Mouse (Mus musculus) mouse trophoblast stem cell (cell line): Measurements from ENCODE around the gene Scarb1.

Experiments used
- in situ Hi-C, 2 experiments: fragments of 300-500 bp; cut with MseI, MboI; formaldehyde crosslinking; loops; 2 replicates in 1 of 2; 3 replicates in 1 of 2; pipeline ENCODE4 v1.15.1; 2025

Scarb1 gene

DNA sequence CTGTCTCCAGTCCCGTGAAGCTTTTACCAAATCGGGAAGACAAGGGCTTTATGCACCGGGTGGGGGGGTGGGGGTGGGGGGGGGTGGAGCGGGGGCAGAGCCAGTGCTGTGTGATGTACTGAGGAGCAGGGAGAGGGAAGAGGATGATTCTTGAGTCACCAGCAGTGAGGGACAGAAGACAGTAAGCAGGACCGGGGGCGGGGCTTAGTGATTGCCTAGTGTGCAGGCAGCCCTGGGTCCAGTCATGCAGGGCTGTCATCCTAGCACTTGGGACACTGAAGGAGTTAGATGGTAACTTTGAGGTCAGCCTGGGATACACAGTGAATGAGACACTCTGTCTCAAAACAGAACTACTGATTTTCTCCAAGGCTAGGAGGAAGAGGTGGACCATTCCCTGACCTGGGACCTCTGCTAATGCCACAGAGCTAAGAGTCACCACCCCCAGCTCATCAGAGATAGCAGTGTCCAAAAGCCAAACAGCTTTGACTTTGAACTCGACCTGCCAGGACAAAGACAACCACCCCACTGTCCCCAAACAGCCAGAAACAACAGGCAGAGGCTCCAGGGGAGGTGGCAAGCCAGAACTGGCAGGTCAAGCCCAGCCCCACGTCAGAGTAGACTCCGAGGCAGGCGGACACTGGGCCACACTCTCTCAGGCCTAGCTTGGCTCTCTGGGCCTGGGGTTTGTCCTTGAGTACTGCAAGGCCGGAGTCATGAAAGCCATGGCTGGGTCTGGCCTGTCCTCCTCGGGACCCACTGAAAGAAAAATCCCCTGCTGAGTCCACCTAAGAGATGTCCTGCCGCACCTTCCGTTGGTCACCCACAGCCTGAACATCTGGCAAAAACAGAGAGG is 35.4 kb downstream of the Scarb1 start:
- in situ Hi-C loops = no loop called here

- in situ Hi-C loops = no loop called here
These were observed 36.5 kb downstream of the Scarb1 start for GRCm38 (mm10) chr5:125304245-125304856.

GRCm38 (mm10) chr5:125303055-125303454 is 37.8 kb downstream of the Scarb1 start:
- in situ Hi-C loops = no loop called here

DNA sequence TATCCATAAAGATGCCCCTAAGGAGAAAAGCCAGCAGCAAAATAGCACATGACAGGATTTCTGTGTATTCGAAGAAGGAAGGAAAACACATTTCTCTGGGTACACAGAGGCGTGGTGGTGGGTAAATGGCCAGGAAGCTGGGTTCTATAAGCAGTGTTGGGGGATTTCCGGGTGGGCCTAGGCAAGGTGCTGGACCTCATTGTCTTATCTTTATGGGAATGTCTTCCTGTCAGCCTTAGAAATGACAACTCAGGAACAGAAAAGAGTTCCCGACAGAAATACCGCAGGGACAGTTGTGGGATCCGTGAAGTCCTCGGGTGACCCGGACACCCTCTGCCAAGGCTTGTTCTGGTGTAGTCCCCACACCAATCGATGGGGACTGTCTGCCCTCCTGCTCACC is 42.7 kb downstream of the Scarb1 start:
- in situ Hi-C loops = no loop called here

DNA sequence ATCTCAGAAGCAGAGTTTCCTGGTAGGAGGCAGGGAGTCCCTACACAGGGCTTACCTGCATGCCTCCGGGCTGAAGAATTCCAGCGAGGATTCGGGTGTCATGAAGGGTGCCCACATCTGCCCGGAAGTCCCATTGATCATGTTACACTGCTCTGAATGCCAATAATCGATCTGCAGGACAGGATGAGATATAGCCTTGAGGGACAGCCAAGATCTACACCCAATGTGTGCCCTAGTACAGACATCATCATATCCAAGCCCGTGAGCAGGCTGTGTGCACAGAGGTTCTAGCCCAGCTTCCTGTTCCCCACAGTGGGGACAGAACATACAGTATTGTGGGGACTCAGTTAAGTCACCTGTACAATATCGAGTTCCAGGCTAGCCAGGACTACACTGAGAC is 43.7 kb downstream of the Scarb1 start:
- in situ Hi-C loops = no loop called here

GRCm38 (mm10) chr5:125292951-125293350 is 47.9 kb downstream of the Scarb1 start:
- in situ Hi-C loops = no loop called here

DNA sequence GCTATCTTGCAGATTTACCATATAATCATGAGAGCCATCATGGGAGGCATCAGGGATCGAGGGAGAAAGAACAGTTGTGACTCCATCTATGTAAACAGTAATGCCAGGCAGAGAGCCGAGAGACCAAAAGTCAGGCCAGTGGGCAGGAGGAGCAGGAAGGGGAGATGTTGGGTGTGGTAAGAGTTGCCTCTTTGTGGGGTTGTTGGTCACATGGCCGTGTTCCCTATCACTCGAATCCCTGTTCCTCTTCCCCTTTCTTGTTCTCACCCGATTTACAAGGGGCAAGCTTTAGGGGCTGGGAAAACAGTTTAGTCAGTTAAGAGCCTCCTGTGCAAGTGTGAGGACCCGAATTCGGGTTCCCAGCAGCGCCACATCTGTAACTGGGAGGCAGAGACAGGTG is 49.0 kb downstream of the Scarb1 start:
- in situ Hi-C loops = no loop called here

DNA sequence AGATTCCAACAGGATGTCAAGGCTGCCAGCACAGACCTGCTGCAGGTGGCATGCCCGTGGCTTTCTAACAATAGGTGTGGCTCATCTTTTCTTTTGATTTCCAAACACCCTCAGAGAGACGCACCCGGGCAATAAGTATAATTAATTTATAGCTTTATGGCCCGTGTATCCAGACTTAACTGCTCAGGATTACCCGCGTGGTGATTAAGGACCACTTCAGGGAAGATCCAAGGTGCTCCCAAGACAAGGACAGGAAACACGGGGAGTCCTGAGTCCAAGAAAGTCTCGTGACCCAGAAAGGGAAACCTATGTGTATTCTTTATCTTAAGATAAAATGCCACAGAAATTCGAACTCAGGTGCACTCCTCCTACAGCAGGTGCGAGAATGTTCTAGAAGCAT is 49.5 kb downstream of the Scarb1 start:
- in situ Hi-C loops = no loop called here

GRCm38 (mm10) chr5:125287053-125287655 is 53.7 kb downstream of the Scarb1 start:
- in situ Hi-C loops = no loop called here

DNA sequence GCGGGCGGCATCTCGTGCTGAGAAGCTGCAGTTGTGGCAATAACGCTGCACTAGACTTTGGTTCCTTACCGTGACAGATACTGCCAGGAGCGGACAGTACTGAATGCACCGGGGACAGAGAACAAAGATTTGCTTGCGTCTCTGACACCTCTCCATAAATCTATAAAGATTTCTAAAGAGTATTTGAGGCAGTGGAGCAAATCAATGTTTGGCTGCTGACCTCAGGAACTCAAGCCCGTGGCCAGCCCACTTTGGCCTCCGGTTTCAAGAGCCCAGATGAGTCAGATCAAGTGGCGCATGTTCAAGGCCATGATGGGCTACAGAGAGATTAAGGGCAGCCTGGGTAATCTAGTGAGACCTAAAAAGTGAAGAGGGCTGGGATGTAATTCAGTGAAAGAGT is 54.8 kb downstream of the Scarb1 start:
- in situ Hi-C loops = no loop called here

DNA sequence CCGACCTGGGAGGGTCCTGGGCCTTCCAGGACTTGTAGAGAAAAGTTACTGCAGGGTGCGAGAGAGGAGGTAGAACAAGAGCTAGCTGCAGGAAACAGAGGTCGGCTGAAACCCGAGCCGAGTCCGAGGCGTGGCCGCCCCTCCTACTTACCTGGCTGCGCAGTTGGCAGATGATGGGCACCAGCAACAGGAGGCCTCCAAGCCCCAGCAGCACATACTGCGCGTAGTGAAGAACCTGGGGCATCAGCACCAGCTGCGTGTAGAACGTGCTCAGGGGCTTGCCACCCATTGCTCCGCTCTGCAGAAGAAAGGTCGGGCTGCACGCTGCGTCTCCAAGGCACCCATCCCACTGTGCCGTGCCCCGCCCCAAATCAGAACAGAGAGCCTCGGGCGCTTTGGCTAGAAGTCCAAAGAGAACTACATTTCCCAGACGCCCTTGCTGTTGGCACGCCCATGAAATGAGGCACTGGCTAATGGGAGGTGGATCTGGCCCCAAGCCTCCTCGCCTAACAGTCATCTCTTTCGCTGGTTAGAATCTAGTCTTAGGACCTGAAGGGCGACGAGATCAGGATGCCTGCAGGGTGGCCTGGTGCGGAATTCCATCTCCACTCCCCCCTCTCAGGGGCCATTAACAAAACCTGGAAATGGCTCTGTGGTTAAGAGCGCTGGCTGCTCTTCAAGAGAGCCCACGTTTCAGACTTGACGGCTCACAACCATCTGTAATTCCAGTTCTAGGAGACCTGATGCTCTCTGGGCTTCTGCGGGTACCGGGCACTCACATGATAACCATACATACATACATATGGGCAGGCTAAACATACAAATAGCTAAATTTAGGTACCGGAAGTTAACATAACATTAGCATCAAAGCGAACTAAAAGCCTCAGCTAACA is 56.9 kb downstream of the Scarb1 start:
- in situ Hi-C loops = no loop called here

GRCm38 (mm10) chr5:125279216-125279615 is 61.7 kb downstream of the Scarb1 start:
- in situ Hi-C loops = loop anchor here (10.0 kb wide), 1 partner anchor 374 kb away; no protein-coding TSS in a partner anchor

DNA sequence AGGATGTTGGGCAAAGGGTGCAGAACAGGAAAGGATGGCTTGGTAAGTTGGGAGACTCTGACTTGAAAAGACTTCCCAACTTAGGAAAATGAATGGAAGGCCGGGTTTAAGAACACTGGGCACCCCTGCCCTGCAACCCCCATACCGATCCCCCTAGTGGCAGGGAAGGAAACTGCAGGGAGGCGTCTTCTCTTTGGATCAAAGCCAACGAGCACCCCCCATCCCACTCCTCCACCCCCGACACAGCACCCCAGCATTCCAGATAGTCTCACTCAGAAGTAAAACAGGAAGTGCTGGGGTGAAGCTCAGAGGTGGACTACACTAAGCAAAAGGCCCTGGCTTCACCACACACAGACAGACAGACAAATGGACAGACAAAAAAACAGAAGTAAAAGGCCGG is 62.6 kb downstream of the Scarb1 start:
- in situ Hi-C loops = loop anchor here (10.0 kb wide), 1 partner anchor 374 kb away; no protein-coding TSS in a partner anchor

GRCm38 (mm10) chr5:125277313-125277712 is 63.6 kb downstream of the Scarb1 start:
- in situ Hi-C loops = loop anchor here (10.0 kb wide), 1 partner anchor 373 kb away; no protein-coding TSS in a partner anchor

GRCm38 (mm10) chr5:125276765-125277164 is 64.1 kb downstream of the Scarb1 start:
- in situ Hi-C loops = loop anchor here (10.0 kb wide), 1 partner anchor 372 kb away; no protein-coding TSS in a partner anchor

GRCm38 (mm10) chr5:125275315-125275714 is 65.6 kb downstream of the Scarb1 start:
- in situ Hi-C loops = loop anchor here (10.0 kb wide), 1 partner anchor 371 kb away; no protein-coding TSS in a partner anchor

- in situ Hi-C loops = loop anchor here (5.0 to 10.0 kb wide), 3 partner anchors 93 to 370 kb away; no protein-coding TSS in a partner anchor
These were observed 66.1 kb downstream of the Scarb1 start for GRCm38 (mm10) chr5:125274773-125275172.

GRCm38 (mm10) chr5:125274182-125274581 is 66.7 kb downstream of the Scarb1 start:
- in situ Hi-C loops = loop anchor here (5.0 to 10.0 kb wide), 3 partner anchors 93 to 369 kb away; no protein-coding TSS in a partner anchor

DNA sequence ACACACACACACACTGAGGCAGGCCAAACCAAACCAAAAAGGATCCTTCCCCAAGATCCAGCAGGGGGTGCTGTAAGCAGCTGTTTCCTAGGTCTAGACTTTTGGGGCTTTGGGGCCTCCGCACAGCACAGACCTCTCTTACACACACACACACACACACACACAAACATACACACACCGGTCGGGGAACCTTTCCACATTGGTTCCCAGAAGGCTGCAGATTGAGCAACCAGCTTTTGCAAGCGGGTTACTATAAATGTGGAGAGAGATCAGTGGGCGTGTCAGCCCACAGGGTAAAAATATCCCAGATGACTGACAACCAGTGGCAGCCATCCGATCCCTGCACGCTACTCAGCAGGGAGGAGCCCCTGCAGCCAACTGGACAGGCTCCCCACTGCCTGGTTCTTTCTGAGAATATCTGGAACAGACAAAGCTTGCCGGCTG is 67.2 kb downstream of the Scarb1 start:
- in situ Hi-C loops = loop anchor here (5.0 to 10.0 kb wide), 3 partner anchors 94 to 369 kb away; no protein-coding TSS in a partner anchor

GRCm38 (mm10) chr5:125272231-125272988 is 68.5 kb downstream of the Scarb1 start:
- in situ Hi-C loops = loop anchor here (5.0 to 10.0 kb wide), 3 partner anchors 95 to 368 kb away; no protein-coding TSS in a partner anchor
